Mouse (Mus musculus): ENCODE data around the gene H2afy2.

Gene H2afy2

DNA sequence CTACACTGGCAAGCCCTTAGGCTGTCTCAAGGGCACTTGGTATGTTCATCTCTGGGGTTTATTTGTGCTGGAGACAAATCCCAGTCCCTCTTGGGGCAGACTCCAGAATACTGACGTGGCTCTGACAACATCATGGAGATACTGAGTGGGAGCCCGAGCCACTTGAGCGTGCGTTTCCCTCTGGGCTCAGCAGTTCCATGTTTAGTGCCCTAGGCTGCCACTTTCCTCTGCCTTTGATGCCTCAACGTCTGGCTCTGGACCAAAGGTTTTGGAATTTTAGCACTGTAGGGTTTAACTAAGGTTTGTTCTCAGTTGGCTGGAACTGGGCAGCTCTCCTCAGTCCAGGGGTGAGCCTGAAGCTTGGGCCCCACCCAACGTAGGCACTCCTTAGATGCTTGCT is 60.7 kb downstream of the H2afy2 start:
- DNase-seq (ENCODE audit: low read depth, low spot score) = no peak

DNA sequence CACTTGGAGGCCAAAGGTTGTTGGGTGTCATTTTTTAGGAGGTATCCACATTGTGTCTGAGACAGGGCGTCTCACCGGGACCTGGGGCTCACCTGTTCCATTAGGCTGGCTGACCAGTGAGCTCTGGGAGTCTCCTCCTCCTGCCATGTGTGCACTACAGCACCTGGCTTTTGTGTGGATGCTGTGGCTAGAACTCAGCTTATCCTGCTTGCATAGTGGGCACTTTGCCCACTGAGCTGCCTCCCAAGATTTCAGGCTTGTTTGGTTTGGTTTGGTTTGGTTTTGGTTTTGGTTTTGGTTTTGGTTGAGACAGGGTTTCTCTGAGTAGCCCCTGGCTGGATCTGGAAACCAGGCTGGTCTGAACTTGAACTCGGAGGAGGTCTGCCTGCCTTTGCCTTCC is 61.7 kb downstream of the H2afy2 start:
- DNase-seq (ENCODE audit: low read depth, low spot score) = no peak

DNA sequence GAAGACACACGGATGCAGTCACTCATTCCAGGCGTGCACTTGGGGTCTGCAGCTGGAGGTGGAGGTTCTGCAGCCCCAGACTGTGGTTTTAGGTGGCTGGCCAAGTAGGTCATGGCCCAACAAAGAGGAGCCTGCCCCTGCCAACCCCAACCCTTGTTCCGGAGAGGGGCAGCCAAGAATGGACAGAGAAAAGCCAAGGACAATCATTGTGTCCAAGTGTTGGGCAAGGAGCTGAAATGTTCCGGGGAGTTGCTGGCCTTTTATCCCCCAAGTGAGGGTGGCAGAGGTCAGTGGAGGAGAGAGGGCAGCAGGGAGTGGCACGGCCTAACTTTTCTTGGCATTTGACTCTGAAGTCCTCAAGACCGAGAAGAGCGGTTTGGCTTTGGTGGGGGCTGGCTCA is 63.6 kb downstream of the H2afy2 start:
- no peak for DNase-seq (ENCODE audit: low read depth, low spot score)

GRCm38 (mm10) chr10:61717406-61718296 is 66.3 kb downstream of the H2afy2 start:
- DNase-seq (ENCODE audit: low read depth, low spot score) = no peak

GRCm38 (mm10) chr10:61715996-61716864 is 67.7 kb downstream of the H2afy2 start:
- no peak for DNase-seq (ENCODE audit: low read depth, low spot score)

DNA sequence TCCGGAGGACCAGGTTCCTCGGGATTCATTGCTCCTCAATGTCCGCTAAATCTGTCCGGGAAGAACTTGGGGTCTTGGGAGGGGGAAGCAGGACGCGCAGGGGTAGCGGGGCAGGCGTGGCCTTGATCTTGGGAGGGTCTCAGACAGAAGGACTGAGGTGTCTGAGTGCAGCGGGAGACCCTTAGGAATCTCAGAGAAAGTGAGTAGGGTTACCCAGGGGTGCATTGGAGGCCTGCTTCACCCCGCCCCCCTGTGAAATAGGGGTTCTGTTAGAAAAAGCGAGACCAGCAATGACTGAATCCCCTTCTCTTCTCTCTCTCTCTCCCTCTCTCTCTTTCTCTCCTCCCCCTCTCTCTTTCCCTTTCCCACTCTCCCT is 68.5 kb downstream of the H2afy2 start:
- no peak for DNase-seq (ENCODE audit: low read depth, low spot score)

GRCm38 (mm10) chr10:61714771-61715461 is 69.0 kb downstream of the H2afy2 start, which contains the start of gene Aifm2:
Gene Aifm2, plus strand, starts transcription at chr10:61715263.
- DNase-seq (ENCODE audit: low read depth, low spot score) = peak; percentile 52

DNA sequence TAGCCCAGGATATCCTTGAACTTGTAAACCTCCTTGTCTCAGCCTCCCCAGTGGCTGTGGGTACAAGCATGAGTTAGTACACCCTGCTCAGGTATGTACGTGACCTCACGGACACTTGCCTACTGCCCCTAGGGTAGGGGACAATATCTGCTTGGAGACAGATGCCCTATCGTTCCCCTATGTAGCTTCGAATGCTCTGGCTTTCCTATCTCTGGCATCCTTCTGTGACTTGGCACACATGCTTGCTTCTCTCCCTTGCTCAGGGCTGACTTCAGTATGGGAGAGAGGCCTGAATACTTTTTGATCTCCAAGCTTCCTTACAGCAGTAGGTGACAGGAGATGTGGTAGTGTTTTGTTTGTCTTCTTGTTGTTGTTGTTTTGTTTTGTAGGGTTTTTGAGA is 69.8 kb downstream of the H2afy2 start:
- DNase-seq (ENCODE audit: low read depth, low spot score) = no peak

- DNase-seq (ENCODE audit: low read depth, low spot score) = no peak
Observed at GRCm38 (mm10) chr10:61713601-61714000, 70.3 kb downstream of the H2afy2 start.

GRCm38 (mm10) chr10:61706412-61707375 is 77.3 kb downstream of the H2afy2 start:
- DNase-seq (ENCODE audit: low read depth, low spot score) = no peak

DNA sequence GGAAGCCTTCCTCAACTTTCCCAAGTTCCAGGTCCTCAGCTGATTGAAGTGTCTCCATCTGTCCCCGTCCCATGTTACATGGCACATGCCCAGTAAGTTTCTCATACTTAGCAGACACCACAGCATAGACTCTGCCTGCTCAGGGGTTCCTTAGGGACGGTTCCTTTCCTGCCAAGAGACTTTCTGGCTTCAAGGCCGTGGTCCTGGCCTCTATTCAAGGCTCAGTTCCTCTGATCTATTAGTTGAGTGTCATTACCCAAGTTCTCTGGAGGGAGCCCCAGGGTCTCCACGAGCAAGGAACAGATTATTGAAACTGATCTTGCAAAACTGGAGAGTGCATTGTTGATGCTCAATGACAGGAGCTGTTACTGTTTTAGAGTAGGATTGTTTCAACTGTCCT is 79.3 kb downstream of the H2afy2 start:
- DNase-seq (ENCODE audit: low read depth, low spot score) = no peak

DNA sequence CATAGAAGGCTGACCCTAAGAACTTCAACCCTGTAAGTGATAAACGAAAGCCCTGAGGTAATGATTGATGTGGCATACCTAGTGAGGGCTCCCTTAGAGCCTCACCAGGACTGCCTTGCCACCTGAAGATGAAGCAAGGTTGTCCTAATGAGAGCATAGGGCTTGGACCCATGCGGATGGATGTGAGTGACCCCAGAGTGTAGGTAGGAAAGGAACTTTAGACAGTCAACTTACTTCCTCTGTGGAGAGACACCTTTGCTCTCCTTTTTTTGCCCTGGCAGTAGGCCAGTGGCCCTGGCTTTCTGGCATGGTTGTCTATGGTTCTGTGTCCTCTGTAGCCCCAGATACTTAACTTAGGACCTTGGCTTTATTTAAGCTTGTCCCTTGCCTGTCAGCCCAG is 86.9 kb downstream of the H2afy2 start:
- no peak for DNase-seq (ENCODE audit: low read depth, low spot score)

DNA sequence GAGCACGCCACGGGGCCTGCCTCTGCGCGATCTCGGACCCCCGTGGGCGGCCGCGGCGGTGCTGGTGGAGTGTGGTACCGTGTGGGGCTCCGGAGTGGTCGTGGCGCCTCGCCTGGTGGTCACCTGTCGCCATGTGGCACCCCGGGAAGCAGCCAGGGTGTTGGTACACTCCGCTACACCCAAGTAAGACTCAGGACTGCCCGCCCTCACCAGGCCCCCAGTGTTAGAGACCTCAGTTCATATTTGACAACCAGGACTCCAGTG is 87.5 kb downstream of the H2afy2 start:
- DNase-seq (ENCODE audit: low read depth, low spot score) = no peak

DNA sequence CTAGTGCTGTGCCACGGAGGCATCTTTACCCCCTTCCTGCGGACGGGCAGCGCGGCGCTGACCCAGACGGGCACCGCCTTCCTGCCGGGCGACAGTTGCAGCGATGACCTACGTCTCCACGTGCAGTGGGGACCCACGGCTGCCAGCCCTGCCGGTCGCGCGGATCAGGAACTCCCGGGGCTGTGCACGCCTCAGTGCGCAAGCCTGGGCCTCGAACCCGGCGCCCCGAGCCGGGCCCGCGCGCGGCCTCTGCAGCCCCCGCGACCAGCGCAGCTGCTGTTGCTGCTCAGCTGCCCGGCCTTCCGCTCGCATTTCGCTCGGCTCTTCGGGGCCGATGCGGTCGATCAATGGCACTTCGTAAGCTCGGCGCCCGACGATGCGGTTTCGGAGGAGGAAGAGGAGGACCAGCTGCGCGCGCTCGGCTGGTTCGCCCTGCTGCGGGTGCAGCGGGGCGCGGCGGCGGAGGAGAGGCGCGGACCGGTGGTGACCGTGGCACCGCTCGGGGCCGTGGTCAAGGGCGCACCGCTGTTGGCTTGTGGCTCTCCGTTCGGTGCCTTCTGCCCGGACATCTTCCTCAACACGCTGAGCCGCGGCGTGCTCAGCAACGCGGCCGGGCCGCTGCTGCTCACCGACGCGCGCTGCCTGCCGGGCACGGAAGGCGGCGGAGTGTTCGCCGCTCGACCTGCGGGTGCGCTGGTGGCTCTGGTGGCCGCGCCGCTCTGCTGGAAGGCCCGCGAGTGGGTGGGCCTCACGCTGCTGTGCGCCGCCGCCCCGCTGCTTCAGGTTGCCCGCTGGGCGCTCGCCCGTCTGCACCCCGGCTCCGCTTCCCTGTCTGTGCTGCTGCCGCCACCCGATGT is 88.0 kb downstream of the H2afy2 start:
- no peak for DNase-seq (ENCODE audit: low read depth, low spot score)

DNA sequence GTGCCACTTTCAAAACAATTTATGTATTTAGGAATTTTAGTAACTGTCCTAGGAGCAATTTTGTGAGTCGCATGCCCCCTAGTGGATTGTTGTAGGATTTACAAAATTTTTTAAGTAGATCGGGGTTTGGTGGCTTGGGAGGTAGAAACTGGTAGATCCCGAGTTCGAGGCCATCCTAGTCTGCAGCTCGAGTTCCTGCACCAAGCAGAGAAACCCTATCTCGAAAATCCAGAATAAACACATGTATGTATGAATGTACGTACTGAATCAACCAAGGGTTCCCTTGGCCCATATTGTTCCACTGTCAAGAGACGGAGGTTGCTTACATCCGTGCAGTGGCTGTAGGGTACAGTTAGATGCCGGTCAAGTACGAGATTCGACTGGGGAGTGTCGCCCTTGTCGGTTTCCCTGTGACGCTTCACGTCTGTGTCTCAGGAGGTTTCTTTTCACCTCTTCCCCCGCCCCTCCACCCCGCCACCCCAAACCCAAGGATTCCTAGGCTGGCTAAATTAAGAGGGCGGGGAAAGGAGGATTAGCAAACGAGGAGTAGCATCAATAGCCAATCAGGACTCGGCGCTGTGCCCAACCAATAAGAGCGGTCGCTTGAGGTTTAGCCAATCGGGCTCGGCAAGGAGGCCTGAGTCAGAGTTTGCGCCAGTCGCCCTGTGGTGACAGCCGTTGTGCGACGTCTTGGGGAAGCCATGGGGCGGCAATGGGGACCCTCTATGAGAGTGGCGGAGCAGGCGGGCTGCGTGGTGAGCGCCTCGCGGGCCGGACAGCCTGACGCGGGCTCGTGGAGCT is 88.9 kb downstream of the H2afy2 start, which contains the start of gene Tysnd1:
Gene Tysnd1 (plus strand): TSS at position 645 of the 801 bp plus-strand sequence.
- peak; percentile 94 for DNase-seq (ENCODE audit: low read depth, low spot score)

- DNase-seq (ENCODE audit: low read depth, low spot score) = no peak
Observed at GRCm38 (mm10) chr10:61693563-61693962, 90.4 kb downstream of the H2afy2 start.

DNA sequence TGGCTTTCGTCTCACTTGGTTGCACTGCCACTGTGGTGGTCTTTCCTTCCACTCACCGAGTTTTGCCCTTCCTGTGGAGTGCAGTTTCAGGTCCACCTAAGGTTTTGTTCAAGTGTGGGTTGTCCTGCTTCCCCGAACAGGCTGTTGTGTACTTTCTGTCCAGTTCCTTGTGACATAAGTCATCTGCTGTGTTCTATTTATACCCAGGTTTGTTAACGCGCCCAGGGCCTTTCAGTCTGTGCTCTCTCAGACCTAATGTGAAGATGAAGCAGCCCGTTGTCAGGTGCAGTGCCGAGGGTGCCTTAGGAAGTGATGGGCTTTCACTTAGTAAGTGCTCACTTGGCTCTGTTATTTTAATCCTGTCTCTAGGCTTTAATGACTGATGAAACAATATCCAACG is 94.5 kb downstream of the H2afy2 start:
- no peak for DNase-seq (ENCODE audit: low read depth, low spot score)
